Mouse (Mus musculus): ENCODE results near the gene Arl3.

DNA sequence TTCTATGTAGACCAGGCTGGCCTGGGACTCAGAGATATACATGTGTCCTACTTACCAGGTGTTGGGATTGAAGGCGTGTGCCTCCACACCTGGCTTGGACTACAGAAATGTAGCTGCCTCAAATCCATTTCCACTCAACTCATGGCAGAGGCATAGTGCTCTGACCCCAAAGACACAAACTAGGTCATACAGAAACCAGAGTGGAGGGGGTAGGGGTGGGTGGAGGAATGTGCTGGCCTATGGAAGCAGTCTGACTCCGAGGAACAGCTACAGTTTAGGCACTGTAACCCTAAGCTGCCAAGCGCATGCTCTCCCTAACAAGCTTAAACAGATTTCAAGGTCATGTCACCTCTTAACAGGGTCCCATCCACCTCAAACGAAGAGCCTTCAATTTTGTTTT lies 9.4 kb downstream of the Arl3 start:
- TF ChIP-seq NELFE (IDR thresholded peaks at IDR 0.05; ENCODE audit: low read depth, low read length) (no peak), CTCF (conservative IDR thresholded peaks at IDR 0.05 in 1 of 2, IDR thresholded peaks at IDR 0.05 in 1 of 2; ENCODE audit: low read depth in 2 of 2, low read length in 2 of 2) (no peak), POLR2A (IDR thresholded peaks at IDR 0.05; ENCODE audit: low read depth, low read length) (no peak), CHD1 (IDR thresholded peaks at IDR 0.05; ENCODE audit: low read depth, low read length) (no peak), PAX5 (IDR thresholded peaks at IDR 0.05; ENCODE audit: low read length) (no peak), JUN (IDR thresholded peaks at IDR 0.05; ENCODE audit: insufficient read depth, low read depth, low read length) (no peak)

Measured in CH12.LX (cell line).